Mouse (Mus musculus) natural killer cell, adult 2 months (primary cell): ENCODE results near the gene Gsg1l.

Source experiments
- DNase-seq, 2 experiments: peaks; one replicate each; pipeline ENCODE4 v3.0.0; 2022; ENCODE audit warnings: low spot score in 2 of 2

Gene Gsg1l

DNA sequence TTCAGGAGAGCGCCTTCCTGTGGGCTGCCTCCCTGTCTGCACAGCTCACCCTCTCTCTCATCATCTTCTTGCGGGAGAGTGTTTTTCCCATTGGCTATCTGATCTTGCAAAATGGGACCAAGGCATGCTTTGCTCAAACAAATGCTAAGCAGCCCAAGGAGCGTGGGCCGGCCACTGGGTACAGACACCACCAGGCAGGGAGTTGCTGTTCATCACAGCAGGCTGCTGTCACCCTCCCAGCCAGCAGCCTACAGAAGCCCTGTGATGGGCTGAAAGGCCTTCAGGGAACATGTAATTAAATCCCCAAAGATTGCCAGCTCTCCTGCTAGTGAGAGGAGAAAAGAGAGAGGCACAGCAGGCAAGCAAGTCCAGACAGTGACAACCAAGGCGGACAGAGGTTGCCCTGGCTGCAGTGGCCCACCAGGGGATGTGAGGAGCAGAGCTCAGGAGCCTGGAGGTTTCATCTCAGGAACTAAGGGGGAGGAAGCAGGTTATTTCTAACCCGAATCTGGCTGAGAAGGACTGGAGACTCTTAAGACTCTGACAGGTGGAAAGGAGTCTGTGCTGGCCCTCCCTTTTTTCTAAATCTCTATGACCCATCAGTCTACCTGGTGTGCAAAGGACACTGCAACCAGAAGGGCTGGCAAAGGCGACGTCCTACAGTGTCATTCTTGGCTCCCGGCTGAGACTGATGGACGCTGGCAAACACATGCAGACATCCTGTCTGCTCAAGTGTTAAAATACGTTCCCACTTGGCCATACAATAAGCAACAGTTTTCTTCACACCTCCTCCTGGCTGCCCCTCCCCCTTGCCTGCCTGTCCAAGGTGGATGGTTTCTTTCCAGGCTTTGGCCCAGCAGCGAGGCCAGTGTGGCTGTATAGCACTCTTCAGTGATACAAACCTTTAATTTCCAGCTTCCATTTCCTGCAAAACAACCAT lies 98.0 kb downstream of the Gsg1l start:
- no peak for DNase-seq

DNA sequence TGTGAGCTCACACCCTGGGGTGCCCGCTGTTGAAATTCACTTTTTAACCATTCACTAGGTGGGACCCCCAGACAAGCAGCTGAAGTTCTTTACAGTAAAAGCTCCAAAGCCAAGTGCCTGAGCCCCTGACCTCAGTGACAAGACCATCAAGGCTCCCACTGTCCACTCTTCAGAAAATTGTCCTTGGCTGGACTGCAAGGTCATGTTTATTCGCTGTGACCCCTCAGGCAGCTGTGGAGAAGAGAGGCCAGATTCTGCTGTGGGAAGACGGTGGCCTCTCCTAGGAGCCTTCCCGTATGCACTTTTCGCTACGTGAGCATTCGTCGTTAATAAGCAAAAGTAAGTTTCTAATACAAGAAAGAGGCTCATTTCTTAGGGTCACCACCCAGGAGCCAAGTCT lies 102.6 kb downstream of the Gsg1l start:
- no peak for DNase-seq

DNA sequence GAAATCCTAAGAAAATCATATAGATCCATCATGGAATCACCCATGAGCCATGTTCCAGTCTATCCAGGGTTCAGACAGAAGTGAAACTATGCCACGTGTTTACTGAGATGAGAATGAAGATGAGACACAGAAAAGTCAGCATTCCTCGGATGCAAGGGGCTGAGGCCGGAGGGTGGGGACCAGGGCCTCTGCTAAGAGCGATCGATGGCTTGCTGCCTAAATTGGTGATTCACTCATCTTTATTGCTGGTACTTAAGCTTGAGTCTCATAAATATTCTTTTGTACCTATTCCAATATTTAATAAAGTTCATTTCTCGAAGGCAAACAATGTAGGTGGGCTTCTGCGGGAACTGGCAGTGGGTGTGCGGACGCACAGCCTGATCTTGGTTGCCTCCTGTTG lies 105.5 kb downstream of the Gsg1l start:
- no peak for DNase-seq

DNA sequence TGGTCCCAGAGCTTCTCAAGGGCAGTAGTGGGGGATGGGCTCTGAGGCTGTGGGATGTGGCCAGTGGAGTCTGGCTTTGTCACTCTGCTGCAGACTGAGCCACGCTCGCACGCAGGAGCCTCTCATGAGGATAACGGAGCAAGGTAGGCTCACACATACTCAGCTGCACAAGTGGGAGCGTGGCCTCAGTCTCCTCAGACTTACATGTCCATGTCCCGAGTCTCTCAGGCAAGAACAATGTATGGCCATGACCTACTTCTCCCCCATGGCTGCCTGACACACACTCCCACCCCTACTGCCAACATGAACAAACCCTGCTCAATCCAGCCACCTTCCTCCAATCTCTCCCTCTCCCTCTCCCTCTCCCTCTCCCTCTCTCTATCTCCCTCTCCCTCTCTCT lies 106.8 kb downstream of the Gsg1l start:
- no peak for DNase-seq

DNA sequence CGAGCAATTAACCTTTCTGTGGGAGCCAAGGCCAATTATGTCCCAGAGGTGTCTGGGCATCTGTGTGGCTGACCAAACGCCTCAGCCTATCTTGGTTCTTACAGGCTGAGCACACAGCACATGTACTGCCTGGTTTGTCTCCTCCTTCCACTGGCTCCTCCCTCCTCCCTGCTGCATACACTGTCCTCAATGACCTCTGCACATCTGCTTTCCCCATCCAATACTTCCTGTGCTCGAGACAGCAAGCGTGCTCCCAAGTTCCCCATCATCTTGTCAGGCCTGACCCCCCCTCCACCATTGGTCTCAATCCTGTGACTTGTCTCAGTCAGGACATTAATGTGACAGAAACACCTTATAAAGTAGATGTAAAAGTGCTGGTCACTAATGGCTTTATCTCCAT lies 108.3 kb downstream of the Gsg1l start:
- no peak for DNase-seq

DNA sequence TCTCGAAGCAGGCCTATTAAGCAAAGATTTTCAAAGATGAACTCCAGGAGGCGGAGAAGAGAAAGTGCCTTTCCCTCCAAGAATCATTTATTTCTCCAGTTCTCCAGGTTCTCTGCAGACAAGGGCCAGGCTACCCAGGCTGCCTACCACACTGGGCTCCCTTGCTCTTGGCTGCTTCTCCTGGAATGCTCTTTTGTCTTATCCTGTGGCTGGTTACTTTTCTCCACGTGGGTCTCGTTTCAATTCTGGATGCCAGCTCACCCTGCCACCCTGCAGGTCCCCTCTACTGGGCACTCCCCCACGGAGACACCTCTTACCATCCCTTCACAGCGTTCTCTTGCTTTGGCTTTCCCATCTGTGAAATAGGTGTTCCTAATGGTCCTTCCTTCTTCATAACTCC lies 109.4 kb downstream of the Gsg1l start:
- no peak for DNase-seq

DNA sequence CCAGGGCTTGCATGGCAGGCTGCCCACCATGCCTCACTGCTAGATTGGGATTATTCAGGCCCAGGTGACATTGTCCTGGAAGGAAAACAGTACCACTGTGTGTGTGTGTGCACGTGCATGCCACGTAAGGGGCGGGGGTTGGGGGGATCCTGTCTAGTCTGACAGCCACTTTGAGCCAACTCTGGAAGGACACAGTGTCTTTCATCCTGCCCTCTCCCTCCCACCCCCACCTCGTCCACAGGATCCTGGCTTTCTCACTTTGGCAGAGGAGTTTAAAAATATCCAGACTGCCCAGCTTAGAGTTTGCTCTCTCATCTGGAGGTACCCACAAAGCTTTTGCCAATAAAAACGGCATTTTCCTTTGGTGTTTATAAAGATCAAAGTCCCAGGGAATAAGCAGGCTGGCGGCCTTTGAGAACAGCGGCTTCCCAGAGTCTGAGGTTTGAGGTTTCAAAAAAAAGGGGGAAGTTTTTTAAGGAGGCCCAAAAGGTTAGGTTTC lies 110.0 kb downstream of the Gsg1l start:
- DNase-seq, result no peak

DNA sequence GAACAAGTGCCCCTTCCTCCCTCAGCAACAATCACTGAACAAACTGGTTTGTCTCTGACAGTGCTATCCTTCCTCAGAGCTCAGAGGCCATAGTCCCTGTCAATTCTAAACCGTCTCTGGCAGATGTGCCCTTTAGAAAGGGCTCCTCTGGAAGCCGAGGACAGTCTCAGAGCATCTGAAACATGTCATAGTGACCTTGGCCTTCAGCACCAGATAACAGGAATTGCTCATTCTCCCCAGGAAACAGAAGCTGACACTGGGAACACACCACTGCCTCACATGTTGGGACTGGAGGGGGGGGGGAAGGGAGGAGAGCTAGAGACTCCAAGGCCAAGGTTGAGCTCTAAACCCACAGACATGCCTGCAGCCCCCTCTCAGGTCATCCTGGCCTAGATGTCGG lies 113.1 kb downstream of the Gsg1l start:
- no peak for DNase-seq

DNA sequence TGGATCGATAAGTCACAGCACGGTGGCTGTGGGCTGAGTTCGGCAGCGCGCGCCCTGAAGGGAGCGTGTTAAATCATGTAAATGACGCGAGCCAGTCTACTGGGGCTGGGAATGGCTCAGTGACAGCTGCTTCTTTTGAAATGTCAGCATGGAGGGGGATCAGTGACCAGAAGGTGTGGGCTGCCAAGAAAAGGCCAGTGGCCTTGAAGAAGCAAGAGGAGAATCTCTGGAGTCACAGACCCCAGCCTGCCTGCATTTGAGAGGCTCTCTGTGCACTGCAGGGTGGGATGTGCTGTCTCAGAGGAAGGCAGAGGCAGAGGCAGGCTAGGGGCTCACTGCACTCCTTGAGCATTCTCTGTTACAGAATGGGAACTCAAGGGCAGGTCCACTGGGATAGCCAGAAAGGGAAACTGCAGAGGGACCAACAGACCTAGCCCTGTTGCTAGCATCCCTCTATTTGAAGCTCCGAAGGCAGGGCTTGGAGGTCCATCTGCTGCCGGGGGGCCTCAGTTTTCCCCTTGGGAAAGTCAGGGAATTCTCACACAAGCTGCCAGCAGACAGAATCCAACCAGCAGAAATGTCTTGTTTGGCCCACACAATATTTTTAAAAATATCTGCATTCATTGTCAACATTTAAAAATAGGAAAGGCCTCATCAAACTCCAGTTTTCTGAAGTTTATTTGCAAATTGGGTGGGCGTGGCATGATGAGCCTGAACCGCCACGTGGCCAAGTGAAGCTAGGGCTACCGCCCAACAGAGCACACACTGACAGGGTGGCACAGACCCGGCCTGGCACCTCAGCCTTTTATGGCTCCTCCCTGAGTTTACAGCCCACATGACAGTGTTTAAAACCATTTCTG lies 115.6 kb downstream of the Gsg1l start:
- no peak for DNase-seq

DNA sequence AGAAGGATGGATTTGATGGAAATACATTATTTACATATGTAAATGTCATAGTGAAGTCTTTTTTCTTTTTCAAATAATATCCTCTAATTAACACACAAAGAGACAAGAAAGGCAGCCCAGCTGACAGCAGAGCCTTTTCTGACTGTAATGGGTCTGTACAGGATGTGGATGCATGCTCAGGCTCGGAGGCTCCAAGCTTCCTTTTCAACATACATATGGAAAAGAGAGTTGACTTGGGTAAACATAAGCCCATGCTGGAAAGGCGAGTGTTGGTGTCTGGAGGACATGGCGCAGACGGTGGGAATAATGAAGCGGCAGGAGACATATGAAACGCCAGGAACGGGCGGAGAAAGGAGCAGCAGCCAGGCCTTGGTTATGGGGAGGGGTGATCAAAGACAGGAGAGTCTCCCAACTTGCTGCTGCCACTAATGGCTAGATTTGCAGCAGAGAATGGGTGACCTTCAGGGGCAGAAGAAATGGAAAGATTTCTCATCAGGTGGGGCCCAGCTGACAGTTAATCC lies 118.1 kb downstream of the Gsg1l start:
- no peak for DNase-seq

DNA sequence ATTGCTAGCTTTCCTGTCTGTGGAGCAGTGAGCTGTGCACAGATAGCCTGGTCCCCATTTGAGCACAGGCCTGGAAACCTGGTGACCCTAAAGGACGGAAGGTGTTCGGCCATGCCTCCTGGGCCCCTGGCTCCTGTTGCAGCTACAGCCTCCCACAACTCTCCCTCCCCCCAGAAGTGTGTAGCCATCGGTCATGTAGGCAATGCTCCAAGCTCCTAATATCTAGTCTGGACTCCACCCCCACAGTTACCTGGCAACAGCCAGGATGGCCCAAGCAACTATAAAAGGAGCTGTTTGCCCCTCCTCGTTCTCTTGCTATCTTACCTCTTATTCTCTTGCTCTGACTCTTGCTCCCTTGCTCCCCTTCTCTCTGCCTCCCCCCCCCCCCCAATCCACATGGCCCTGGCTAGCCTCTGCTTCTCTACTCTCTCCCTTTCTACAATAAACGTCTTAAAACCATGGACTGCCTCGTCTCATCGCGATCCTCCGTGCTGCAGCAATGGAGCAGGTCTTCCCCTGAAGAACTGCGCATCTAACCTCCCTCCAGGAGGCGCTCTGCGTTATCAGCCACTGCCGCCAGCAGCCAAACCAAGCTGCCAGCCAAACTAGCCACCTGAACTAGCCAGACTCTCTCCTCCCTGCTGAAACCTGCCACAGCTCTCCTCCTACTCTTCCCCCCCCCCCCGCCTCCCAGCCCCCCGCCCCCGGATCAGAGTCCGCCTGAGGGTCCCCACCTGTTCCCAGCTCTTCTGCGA lies 122.7 kb downstream of the Gsg1l start:
- no peak for DNase-seq

DNA sequence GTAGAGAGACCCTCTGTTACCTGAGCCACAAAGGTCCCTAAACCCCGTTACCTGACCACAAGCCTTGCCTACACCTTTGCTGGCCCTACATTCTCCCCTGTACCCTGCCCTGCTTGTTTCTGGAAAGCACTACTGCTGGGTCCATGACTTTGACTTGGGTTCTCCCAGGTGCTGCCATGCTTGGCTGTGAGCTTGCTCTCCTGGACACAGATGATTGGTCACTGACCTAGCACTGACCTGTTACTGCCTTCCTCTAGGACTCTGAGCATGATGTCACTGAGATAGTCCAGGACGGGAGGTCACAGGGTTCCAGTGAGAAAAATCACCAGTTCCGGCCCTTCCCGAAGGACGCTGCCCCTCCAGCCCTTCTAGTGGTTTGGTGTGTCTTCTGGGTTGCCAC lies 123.4 kb downstream of the Gsg1l start:
- DNase-seq, result no peak

DNA sequence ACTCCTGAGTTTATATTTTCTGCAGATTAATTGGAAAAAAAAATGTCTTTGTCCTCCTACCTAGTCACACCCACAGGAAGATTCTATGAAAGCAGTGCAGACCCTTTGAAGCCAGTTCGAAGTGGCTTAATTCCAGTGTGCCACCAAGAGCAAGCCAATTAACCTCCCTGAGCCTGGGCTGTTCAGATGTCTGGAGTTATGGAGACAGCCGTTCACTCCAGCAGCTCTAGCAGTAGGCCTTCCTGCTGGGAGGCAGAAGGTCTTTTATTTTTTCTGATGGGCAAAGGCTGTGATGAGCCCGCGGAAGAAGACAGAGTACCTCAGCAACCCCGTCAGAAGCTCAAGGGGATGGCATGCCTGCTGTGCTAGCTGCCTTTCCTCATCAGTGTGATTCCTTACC lies 127.2 kb downstream of the Gsg1l start:
- DNase-seq, result no peak

DNA sequence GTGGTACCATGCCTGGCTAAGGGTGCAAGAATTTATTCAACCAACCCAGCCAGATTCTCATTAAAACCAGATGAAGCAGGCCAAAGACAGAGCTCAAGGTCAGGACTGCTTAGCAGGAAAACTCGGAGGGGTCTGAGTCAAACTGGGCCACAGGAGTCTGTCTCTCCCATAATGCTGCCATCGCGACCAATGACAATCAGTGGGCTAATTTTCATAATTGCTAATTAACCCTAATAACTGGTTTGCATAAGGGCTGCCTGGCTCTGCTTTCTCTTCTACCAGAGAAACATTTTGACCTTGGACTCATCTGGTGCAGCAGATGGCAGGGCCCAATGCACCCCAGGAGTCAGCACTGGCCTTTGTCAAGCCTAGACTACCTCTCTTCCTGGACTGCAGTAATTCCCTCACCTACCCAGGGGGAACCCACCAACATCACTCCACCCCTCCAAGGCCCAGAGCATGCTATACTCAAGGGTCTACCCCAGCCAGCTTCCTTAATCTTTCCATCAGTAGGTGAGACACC lies 127.8 kb downstream of the Gsg1l start:
- DNase-seq, result no peak

DNA sequence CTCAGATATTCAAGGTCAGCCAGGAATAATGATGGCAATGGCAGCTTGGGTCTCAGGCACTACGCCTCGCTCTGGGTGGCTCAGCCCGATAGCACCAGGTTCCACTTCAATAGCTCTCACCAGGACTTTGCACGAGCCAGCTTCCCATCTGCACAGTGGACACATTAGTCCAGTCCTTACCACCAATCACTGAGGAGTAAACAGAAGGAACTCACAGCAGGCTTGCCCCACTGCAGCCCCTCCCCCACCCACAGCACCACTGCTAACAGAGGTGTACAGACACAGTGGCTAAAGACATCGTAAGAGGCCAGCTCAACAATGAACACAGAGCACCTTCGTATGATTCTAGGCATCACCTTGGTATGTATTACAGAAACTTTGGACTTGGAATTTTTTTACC lies 128.4 kb downstream of the Gsg1l start:
- DNase-seq, result no peak

DNA sequence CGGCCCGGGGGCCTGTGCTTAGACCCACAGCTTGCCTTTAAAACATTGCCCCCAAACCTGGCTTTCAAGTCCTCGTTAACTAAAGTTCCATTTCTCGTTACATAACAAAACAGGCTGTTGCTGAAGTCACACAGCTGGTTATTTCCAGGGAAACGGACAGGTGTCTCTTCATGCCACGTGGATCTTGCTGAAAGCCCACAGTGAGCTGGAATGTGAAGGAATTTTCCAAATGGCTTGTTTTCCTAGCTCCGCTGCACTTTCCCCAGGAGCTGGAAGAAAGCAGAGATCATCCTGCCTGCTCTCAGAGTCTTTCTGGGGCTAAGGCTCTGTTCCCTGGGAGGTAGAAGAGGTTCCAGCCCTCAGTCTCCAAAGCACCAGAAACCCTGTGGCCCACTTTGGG lies 130.3 kb downstream of the Gsg1l start:
- no peak for DNase-seq

DNA sequence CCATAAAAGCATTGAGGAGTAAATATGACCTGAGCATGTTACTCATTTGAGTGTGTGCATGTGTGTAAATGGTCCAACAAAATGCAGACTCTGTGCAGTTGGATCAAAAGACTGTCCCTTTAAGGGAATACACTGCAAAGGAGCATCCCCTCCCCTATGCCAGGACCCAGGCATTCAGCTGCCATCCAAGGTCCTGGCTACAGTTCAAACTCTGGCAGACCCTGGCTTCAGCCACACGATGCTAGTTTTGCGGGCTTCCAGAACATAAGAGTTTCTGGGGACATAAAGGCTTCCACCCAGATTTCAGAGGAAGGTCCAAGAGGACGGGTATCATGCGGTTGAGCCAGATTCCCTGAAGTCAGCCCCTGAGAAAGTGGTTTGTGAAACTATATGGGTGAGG lies 133.2 kb downstream of the Gsg1l start:
- no peak for DNase-seq

DNA sequence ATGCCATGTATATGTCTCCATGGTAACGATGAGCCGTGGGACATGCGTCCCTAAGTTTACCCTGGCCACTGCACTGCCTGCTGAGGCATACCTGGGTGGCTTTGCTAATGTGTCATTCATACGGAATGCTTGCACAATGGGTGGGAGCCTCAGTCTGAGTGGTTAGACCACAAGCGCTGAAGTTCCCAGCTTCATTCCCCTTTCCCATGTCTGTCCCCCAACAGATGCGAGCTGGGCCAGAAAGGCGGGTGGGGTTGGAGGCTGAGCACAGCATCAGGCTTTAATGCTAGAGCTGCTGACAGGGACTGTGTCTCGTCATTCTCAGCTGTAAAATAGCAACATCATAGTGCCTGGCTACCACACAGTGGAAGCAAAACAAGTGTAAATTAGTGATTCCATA lies 136.3 kb downstream of the Gsg1l start:
- no peak for DNase-seq

DNA sequence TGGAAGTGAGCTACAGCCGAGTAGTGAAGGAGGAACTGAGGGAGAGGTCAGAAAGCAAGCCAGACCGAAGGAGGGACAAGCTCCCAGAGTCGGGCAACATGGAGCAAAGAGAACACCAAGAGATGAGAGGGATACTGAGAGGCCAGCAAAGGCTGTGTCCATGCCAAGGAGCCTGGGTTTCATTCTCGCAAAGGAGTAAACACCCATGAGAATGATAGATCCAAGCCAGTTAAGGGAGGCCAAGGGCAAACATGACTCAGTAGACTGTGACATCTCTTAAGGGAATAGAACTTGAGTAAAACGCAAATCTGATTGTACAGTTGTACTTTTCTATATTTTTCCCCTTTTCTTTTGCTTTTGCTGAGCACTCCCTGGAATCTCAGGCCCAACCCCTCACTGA lies 137.6 kb downstream of the Gsg1l start:
- no peak for DNase-seq

DNA sequence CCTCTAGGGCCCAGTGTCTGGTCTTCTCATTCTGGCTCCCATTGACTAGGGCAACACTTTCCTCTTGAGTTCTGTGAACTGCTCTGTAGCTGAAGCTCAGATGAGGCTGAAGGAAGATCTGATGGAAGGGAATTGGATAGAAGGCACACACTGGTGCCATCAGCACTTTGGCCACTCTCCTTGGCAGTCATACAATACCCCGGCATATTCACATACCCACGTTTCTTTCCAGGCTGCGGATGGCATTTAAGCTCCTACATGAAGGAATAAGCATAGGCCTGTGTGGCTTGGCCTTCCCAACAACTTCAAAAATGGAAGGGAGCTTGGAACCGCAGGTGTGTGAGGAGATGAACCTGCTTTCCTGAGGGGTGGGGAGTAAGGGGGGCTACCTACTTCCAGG lies 138.7 kb downstream of the Gsg1l start:
- no peak for DNase-seq

DNA sequence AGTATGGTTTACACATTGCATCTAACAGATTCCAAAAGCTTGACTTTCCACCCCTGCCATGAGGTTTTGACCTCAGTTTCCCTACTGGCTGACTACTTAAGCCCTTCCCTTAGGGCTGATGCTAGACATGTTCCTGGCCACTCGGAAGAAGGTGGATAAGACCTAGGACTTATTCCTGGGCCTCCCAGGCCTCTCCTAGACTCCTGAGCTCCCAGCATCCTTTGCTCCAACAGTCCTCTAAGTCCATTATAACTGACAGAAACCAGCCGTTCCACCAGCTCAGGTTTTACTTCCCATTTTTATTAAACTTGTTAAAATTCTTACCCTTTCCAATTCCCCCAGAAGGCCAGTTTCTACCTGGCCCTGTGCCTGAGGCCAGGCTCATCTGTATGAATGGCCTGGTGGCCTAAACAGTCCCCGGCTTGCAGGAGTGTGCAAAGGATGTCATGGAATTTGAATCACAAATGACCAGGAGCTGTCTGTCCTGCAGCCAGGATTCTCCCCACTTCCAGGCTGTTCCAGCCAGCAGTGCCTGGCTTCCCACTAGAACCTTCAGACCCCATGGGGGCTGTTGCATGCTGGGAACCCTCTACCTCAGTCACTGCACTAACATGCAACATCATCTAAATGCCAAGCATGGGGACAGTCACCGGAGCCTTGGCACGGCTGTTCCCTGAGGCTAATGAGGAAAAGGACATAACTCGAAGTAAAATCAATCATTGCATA lies 139.7 kb downstream of the Gsg1l start:
- DNase-seq, result no peak
